Mouse (Mus musculus) heart, postnatal 0 days (tissue): ENCODE measurements at regions not wholly inside any gene's neighbourhood (a gene's known extent, or its start where the extent isn't known, plus 50 kb on each side); places are given as distances from the start of the nearest gene placed in this dataset.

Experiments used
- ATAC-seq: fragments of 200-750 bp; cut with Nextera tagmentation; 2 replicates; pipeline ENCODE4 v1.8.0; 2017; ENCODE audit warnings: low read depth, moderate number of reproducible peaks, moderate library complexity; ENCODE audit not compliant: insufficient read depth
- DNase-seq: peaks from one replicate; pipeline ENCODE4 v3.0.0-alpha.2; 2016; ENCODE audit warnings: low spot score
- H3K27ac ChIP-seq: fragments of 300-500 bp; sonication (generic); 2 replicates; pipeline ENCODE4 v1.5.1; 2014; ENCODE audit warnings: low read depth, mild to moderate bottlenecking
- H3K27me3 ChIP-seq: fragments of 300-500 bp; sonication (generic); 2 replicates; pipeline ENCODE4 v1.6.1; 2014; ENCODE audit warnings: low read length, mixed read lengths; ENCODE audit not compliant: control insufficient read depth, insufficient read depth
- H3K36me3 ChIP-seq: fragments of 300-500 bp; sonication (generic); replicated peaks from 2 replicates; pipeline ENCODE4 v1.6.1; 2014; ENCODE audit warnings: low read length, mixed read lengths; ENCODE audit not compliant: control insufficient read depth, insufficient read depth
- H3K4me1 ChIP-seq: fragments of 300-500 bp; sonication (generic); 2 replicates; pipeline ENCODE4 v1.6.1; 2014; ENCODE audit warnings: antibody characterized with exemption; ENCODE audit not compliant: control insufficient read depth, insufficient read depth
- H3K4me2 ChIP-seq: fragments of 300-500 bp; sonication (generic); 2 replicates; pipeline ENCODE4 v1.6.1; 2014; ENCODE audit warnings: low read depth, mild to moderate bottlenecking, low read length, moderate library complexity
- H3K4me3 ChIP-seq: fragments of 300-500 bp; sonication (generic); 2 replicates; pipeline ENCODE4 v1.5.1; 2014; ENCODE audit warnings: low read depth, low read length
- H3K9ac ChIP-seq: fragments of 300-500 bp; sonication (generic); replicated peaks from 2 replicates; pipeline ENCODE4 v1.6.1; 2014; ENCODE audit warnings: low read depth, low read length, mixed read lengths
- H3K9me3 ChIP-seq: fragments of 300-500 bp; sonication (generic); replicated peaks from 2 replicates; pipeline ENCODE4 v1.6.1; 2016; ENCODE audit warnings: low read length; ENCODE audit not compliant: control insufficient read depth
- CTCF ChIP-seq: IDR thresholded peaks from 2 replicates; pipeline ENCODE4 v1.5.1; 2016; ENCODE audit warnings: antibody characterized with exemption, control low read depth, low read depth
- EP300 ChIP-seq: IDR thresholded peaks from 2 replicates; pipeline ENCODE4 v1.6.1; 2016; ENCODE audit warnings: antibody characterized with exemption, low read depth
- WGBS: fragments of 180-500 bp; shearing (Covaris S2); extraction: QIAGEN DNeasy Blood & Tissue Kit; methylation state at CpG from one replicate; pipeline ENCODE4 v1.1.7; 2014; 5-methylcytosine and 5-hydroxymethylcytosine counted together

DNA sequence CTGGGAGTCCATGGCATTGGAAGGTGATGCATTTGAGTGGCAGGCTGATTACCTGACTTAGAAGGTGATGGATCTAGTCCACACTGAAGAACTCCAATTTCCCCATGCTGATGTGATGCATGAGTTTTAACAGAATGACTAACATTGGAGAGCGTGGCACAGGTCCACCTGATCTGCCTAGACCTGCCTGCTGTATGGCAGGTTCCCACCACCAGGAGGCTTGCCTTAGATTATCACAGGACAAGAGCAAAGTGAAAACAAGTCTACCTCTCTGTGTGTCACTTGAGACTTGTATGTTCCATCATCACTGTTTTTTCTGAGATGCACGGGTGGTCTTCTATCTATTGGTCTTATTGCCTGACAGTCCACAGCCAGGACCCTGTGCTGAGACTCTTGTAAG, 478.3 kb downstream of the Bnc2 start:
- 83% methylated on average over 2 of the region's 2 CpGs for WGBS
- Histone ChIP-seq H3K4me3 (no peak overlapping the region), H3K4me2 (no peak overlapping the region), H3K9ac (no peak overlapping the region), H3K27ac (no peak overlapping the region), H3K36me3 (no peaks in the 10 kb centered on the region), H3K4me1 (no peaks in the 10 kb centered on the region), H3K9me3 (no peaks in the 10 kb centered on the region), H3K27me3 (no peaks in the 10 kb centered on the region)
- no peak for DNase-seq
- ATAC-seq: no peak
- no peak for TF ChIP-seq CTCF
- TF ChIP-seq EP300: no peak

DNA sequence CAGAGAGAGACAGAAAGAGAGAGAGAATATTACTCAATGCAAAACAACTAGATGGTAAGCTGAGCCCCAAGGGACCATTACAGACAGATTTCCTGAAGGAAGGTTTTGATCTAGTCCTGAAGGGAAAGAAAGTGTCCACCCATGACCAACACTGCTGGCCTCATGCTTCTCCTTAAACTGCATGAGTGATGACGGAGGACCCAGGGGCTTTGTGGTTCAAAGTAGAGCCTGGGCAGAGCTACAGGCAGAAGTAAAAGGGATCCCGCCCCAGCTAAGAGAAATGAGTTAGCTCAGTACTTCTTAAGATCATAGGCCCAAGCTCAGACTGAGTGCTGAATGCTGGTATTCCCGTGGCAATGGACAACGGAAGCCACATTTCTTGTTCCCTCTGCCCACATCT, 476.9 kb downstream of the Bnc2 start:
- no peak overlapping the region for H3K4me2 ChIP-seq
- H3K27ac ChIP-seq: no peak overlapping the region
- DNase-seq (no peak), ATAC-seq (no peak)
- no peak overlapping the region for H3K4me3 ChIP-seq
- no peaks in the 10 kb centered on the region for H3K4me1 ChIP-seq
- 83% methylated on average over 4 of the region's 4 CpGs for WGBS
- H3K27me3 ChIP-seq: no peaks in the 10 kb centered on the region
- H3K9ac ChIP-seq: no peak overlapping the region
- no peak for TF ChIP-seq EP300
- no peak for TF ChIP-seq CTCF
- no peaks in the 10 kb centered on the region for H3K9me3 ChIP-seq
- no peaks in the 10 kb centered on the region for H3K36me3 ChIP-seq

DNA sequence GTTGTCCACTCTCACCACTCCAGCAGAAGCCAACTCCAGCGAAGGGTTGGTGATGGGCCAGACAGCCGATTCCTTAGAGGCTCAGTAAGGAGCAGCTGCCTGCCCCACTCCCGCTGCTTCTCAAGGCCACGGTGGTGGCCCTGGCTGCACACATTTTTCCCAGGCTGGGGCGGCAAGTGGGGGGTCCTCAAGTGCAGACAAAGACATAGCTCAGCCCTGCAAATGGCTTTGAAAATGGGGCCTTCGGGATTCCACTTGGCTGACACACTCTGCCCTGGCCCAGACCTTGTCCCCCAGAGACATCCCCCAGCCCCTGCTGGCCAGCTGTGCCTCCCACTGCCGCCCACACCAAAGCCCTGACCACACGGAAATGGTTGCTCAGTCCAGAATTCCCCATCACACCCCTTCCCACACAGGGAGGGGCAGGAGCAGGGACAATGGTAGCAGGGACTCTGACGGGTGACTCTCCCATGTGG, 475.9 kb downstream of the Bnc2 start:
- no peak overlapping the region for H3K9ac ChIP-seq
- no peak for DNase-seq
- H3K27me3 ChIP-seq: no peaks in the 10 kb centered on the region
- TF ChIP-seq CTCF (no peak), EP300 (no peak)
- H3K9me3 ChIP-seq: no peaks in the 10 kb centered on the region
- no peak overlapping the region for H3K4me3 ChIP-seq
- WGBS: 47% methylated on average over 9 of the region's 9 CpGs
- H3K36me3 ChIP-seq: no peaks in the 10 kb centered on the region
- peak; percentile 49 for ATAC-seq
- H3K27ac ChIP-seq: no peak overlapping the region
- H3K4me2 ChIP-seq: no peak overlapping the region
- no peaks in the 10 kb centered on the region for H3K4me1 ChIP-seq

DNA sequence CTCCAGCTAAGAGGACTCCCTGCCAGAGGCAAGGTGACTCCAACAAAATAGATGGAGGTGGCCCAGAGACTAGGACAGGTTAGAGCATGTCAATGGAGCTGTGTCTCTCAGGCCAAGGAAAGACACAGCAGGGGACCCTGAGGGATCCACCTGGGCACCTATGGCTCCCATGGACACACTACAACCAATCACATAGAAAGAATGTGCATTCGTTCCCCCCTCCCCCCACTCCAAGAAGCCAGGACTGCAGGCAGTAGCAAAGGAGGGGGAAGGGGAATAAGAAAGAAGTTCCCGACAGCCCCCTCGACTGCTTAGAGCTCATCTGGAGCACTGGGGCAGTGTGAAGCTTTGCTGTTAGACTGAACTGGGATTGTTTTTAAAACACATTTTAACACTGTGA, 474.1 kb downstream of the Bnc2 start:
- DNase-seq: no peak
- Histone ChIP-seq H3K9ac (no peak overlapping the region), H3K27ac (no peak overlapping the region), H3K36me3 (no peaks in the 10 kb centered on the region), H3K4me1 (peaks cover 2% of the 10 kb centered on the region; the same call in 1 of the 2 replicates), H3K4me3 (no peak overlapping the region), H3K9me3 (no peaks in the 10 kb centered on the region), H3K27me3 (no peaks in the 10 kb centered on the region), H3K4me2 (no peak overlapping the region)
- no peak for TF ChIP-seq EP300
- TF ChIP-seq CTCF: no peak
- 63% methylated on average over 3 of the region's 3 CpGs for WGBS
- ATAC-seq: no peak

DNA sequence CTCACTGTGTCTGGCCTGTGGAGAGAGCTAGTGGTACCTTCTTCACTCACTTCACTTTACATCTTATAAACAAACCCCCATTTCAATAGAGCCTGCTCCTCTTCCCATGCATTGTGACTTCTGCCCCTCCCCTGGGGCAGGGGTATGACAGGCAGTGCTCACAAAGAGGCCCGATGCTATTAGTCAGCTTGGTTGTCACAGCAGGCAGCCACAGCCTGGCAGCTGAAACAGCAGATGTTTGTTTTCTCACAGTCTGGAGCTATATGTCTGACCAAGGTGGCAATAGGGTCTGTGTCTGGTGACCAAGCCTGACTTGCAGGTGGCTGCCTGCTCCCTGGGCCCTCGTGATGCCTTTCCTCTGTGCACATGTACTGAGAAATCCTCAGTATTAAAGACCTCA, 472.8 kb downstream of the Bnc2 start:
- Histone ChIP-seq H3K9ac (no peak overlapping the region), H3K4me3 (no peak overlapping the region), H3K27me3 (no peaks in the 10 kb centered on the region), H3K36me3 (no peaks in the 10 kb centered on the region), H3K4me1 (peaks cover 7% of the 10 kb centered on the region), H3K9me3 (no peaks in the 10 kb centered on the region), H3K27ac (no peak overlapping the region), H3K4me2 (no peak overlapping the region)
- no peak for TF ChIP-seq EP300
- TF ChIP-seq CTCF: no peak
- ATAC-seq (no peak), DNase-seq (no peak)
- WGBS: 49% methylated on average over 2 of the region's 2 CpGs

DNA sequence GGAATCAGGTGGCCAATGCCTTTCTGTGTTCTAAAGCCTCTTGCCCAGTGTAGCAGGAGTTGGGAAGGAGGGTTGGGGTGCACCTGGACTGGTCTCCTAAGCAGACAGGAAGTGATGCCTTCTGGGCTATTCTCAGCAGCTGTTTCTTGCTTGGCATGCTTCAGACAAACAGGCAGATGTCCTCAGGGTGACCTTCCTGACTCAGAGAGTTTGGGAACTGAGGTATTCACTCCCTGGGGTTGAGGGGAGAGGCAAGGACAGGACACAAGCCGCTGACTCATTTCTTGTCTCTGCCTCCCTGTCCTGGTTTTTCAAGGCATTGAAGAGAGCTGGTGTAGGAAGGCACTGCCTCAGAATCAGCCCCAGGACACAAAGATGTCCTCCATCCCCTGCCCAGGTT, 471.4 kb downstream of the Bnc2 start:
- no peaks in the 10 kb centered on the region for H3K36me3 ChIP-seq
- H3K27ac ChIP-seq: no peak overlapping the region
- 50% methylated on average over 1 of the region's 1 CpGs for WGBS
- no peak overlapping the region for H3K4me2 ChIP-seq
- H3K9me3 ChIP-seq: no peaks in the 10 kb centered on the region
- H3K4me3 ChIP-seq: no peak overlapping the region
- no peak overlapping the region for H3K9ac ChIP-seq
- DNase-seq (no peak), ATAC-seq (no peak)
- H3K27me3 ChIP-seq: no peaks in the 10 kb centered on the region
- peaks cover 7% of the 10 kb centered on the region for H3K4me1 ChIP-seq
- no peak for TF ChIP-seq EP300
- TF ChIP-seq CTCF: no peak
